Mouse (Mus musculus): ENCODE measurements around the gene Atp6v0e2. TPM values are rescaled to one million over a fixed set of nuclear protein-coding genes. Genes with fewer than 3 reads are reported as not detected.
"Not testable (repeated sequence)": the region's sequence is repeated elsewhere in the genome, so short reads cannot be mapped to it uniquely, and the experiment has no call there.

Gene Atp6v0e2
- total RNA-seq (2021) (10 to 100 TPM; 70.7 to 78.4 TPM), polyA plus RNA-seq (2012; rRNA removed) (182 and 183 TPM in 2 replicates)
- long read RNA-seq, transcript Atp6v0e2-201 (4 exons, 1,789 nt) = major isoform, 76 of 83 reads
- long read RNA-seq, partial matches to known transcripts = 0 of 83 reads
- long read RNA-seq, other reads (novel, unspliced or antisense) = 5 of 83 reads

- DNase-seq = peak; percentile 92
Measured at GRCm38 (mm10) chr6:48537105-48537954, at the start of gene Atp6v0e2. TSS of gene Atp6v0e2 (plus strand) at chr6:48537615.

DNA sequence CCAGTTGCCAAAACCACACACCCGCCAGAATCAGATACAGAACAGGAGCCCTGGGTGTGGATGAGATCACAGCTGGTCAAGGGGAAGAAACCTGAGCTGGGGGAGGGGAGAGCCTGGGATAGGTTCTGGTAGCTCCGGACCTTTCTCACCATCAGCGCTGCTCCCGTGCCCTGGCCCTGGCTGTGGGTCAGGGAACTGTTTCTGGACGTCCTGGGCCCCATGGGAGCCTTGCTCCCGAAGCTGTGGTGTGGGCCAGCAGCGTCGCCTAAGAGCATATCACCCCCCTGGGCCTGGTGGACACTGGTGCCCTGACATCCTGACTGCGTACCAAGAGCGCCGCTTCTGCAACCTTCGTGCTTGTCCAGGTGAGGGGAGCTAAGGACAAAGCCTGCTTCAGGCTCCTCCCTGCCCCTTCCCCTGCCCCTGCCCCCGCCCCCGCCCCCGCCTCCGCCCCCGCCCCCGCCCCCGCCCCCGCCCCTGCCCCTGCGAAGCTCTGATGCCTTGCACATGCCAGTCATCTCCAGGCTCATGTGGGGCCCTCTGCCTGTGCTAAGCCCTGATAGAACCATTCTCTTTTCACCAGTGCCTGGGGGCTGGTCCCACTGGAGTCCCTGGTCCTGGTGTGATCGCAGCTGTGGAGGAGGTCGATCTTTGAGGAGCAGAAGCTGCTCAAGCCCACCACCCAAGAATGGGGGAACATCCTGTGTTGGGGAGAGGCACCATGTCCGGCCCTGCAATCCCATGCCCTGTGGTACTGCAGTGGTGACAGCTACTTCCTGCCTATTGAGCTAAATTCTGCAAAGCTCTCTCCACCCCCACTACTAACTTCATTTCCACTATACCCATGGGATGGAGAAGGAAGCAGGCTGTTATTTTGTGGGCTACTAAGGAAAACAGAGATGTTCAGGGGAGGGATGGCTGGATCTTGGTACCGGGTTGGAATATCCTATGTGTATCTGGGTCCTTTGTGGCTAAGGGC lies 49.4 kb upstream of the Atp6v0e2 start:
- DNase-seq = peak; percentile 26

GRCm38 (mm10) chr6:48489741-48490140 lies 47.7 kb upstream of the Atp6v0e2 start:
- DNase-seq = no peak

DNA sequence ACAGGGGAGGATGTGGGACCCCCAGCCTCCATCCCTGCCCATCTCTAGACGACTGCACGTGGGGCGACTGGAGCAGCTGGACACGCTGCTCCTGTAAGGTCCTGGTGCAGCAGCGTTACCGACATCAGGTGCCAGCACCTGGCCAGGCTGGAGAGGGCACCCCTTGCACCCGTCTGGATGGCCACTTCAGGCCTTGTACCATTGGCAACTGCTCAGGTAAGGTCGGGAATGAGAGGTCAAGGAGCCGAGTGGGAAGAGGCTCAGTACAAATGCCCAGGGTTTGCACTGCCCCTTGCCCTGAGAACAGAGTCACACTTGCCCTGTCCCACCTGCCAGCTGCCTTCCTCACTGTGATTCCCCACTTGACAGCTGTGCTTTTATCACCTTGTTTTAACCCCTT lies 46.1 kb upstream of the Atp6v0e2 start:
- no peak for DNase-seq

GRCm38 (mm10) chr6:48493136-48493730 lies 44.2 kb upstream of the Atp6v0e2 start:
- DNase-seq = no peak

GRCm38 (mm10) chr6:48497521-48497920 lies 39.9 kb upstream of the Atp6v0e2 start:
- no peak for DNase-seq

DNA sequence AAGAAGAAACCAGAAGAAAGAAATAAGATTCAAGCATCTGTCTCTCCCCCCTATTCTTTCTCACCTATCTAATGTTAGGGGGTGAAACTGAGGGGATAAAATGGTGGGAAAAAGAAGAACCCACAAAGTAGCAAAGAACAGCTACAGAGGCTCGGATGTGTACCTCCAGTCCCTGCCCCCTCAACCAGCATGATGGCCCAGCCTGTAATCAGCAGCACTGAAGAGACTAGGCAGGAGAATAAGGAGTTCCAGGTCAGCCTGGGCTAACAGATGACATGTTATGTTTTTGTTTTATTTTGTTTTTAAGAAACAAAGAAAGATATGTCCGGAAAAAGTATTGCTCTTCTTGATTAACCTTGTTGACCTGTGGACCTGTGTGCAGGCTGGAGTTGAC lies 33.6 kb upstream of the Atp6v0e2 start:
- DNase-seq = no peak

DNA sequence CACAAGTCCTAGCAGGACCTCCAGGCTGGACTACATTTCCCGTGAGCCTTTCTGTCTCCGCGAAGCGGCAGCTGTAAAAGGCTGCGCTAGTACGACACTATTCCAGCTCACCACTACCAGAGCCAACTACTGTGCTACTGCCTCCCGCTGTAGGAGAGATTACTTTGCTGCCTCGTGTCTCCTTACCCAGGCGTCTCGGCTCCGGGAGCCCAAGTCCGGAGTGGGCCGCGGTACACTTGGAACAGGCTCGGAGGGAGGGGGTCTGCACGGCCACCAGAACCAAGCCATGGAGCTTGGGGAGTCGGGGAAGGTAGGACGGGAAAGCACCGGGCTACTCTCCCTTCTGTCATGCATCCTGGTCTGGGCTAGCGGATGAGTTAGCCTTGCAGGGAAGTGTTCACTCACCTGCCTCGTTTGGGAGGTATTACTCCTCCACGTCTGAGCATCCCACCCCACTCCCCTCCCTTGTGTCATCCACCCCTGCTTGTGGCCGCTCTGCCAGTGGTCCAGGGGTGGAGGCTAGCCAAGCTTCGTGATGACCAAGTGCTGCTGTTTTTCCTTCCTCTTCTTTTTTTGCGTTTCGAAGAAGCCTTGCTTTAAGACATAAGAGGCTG lies 33.1 kb upstream of the Atp6v0e2 start:
- peak; percentile 90 for DNase-seq

- no peak for DNase-seq
Measured at GRCm38 (mm10) chr6:48508087-48508486, 29.3 kb upstream of the Atp6v0e2 start.

DNA sequence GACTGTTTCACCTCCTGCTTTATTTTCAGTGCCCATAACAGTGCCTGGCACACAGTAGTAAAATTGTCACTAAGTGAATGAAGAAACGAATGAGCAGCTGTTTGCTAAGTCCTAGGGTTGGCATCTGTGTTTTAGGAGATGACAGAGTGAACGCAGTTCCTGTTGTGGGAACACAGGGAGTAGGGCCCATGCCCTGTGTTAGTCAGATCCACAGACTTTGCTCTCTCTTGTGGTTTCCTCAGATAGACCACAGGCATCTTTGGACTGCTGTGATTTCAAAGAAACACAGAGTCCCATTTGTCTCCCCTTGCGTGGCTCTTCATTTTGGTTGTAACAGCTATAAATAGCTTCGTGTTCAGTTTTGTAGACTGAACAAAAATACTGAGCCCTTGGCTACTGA lies 27.0 kb upstream of the Atp6v0e2 start:
- DNase-seq = no peak

DNA sequence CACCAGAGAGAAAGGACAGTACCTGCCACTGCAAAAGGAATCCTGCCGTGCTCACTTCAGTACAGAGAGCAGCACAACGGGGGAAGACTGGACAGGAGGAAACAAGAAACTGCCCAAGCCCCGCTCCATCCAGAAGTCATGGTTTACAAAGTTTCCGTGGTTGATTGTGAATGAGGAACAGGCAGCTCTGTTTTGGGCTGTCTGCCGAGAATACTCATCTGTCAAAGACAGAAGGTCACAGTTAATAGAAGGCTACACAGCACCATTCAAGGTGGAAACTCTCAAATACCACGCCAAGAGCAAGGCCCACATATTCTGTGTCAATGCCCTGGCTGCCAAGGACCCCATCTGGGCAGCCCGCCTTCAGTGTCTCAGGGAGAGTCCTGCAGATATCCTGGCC lies 25.6 kb upstream of the Atp6v0e2 start:
- DNase-seq = peak; percentile 56

DNA sequence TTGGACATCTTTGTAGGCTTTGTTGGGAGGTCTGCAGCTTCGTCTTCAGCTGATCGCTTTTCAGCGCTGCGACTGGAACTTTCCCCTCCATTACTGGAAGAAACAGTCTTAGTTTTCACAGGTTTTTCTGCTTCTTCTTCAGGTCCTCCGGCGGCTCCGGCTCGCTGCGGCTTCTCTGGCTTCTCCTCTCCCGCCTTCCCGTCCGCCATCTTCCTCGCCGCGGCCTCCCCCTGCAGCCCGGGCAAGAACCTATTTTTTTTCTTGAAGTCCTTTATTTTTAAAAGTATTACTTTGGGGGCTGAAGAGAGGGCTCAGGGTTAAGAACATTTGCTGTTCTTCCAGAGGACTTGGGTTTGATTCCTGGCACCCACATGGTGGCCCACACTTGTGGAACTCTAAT lies 12.5 kb upstream of the Atp6v0e2 start:
- DNase-seq = not testable (repeated sequence)

DNA sequence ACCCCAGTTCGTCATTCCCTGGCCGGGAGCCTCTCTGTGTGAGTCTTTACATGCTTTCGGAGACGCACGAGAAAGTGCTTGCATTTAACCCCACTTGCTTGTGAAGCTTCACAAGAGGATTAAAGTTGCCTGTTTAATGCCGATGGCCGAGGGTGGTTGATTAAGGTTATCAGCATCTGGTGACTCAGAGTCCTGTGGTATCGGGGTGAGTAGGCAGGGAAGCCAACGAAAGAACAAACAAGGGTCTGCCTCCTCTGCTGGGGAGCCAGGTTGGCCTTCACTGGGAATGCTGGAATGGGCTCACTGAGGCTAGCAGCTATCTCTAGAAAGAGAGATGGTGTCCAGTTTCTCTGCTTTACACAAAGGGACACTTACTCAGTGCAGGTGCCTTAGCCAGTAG lies 9.5 kb upstream of the Atp6v0e2 start:
- DNase-seq = no peak

DNA sequence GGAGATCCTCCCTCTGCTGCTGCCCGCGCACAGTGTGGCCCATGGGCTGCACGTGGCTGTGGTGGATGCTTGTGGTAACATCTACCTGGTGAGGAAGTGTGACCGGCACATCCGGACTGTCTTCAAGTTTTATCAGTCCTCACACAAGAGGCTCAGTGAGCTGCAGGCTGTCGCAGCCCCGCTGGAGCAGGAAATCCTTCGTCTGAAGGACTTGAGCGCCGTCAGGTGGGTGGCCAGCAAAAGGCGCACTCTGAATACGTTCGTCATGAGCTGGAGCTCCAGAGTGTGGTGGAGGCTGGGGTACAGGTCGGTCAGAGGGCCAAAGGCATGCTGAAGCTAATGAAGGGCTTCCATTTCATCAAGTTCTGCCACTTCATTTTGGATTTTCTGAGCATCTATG lies 8.2 kb upstream of the Atp6v0e2 start:
- DNase-seq = no peak

DNA sequence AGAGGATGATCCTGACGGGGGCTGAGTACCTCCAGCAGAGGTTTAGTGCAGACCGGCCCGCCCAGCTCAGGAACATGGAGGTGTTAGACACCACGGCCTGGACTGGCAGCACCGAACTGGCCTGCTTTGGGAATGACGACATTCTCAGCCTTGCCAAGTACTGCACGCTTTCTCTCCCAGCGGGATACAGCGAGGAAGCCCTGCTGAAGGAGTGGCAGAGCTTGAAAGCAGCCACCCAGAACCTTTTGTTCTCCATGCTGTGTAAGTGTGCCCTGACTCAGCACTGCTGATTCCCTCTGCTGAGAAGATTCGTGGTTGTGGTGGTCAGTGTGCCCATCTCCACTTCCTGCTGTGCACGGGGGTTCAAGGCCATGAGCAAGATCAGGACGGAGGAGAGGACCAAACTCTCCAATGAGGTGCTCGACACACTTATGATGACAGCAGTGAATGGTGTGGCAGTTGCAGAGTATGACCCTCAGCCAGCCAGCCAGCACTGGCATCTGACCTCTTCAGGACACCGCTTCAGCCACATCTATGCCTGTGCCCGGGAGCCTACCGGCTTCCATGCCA lies 7.5 kb upstream of the Atp6v0e2 start:
- no peak for DNase-seq

- no peak for DNase-seq
Measured at GRCm38 (mm10) chr6:48530862-48531261, 6.6 kb upstream of the Atp6v0e2 start.

DNA sequence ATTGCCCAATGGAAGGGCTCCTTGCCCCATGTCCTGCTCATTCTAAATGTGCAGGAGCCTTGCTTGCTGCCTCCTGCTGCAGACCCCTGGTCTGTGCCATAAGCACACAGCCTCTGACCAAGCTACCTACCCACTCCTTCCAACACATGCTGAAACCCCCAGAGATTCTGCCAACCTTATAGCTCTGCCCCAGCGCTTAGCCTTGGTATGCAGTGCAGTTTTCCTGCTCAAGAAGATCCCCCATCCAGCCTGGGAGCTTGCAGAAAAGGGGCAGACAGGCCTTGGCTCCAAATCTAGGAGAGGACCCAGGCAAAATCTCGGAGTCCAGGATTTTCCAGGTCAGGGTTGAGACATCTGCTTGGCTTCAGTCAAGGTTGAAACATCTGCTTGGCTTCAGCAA lies 3.9 kb upstream of the Atp6v0e2 start:
- no peak for DNase-seq

GRCm38 (mm10) chr6:48534913-48535312 lies 2.5 kb upstream of the Atp6v0e2 start:
- no peak for DNase-seq

DNA sequence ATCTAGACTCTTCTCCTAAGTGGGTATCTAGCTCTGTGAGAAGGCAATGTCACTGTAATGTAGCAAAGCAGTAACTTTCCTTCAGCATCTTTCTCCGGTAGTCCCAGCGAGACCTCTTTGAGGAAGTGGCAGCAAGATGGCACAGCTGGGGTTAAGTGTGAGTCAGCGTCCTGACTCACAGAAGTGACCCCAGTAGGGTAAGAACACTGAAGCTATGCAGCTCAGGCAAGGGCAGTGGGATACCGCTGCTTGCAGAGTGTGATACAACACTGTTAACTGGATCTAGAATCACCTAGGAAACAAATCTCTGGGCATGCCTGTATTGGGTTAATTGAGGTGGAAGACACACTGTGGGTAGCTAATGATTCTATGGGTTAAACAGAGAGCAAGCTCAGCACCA lies 1.3 kb upstream of the Atp6v0e2 start:
- DNase-seq = no peak

GRCm38 (mm10) chr6:48538841-48539737 lies 1.7 kb downstream of the Atp6v0e2 start:
- DNase-seq = peak; percentile 77
